Mouse (Mus musculus) layer of hippocampus, adult 11-12 months (tissue): ENCODE results near the gene Ybey.
A peak's percentile ranks its signal among the peaks of the same experiment; 100 is the strongest.

Experiments
- DNase-seq: peaks from one replicate; pipeline ENCODE4 v3.0.0; 2022; ENCODE audit warnings: low spot score

Ybey gene

DNA sequence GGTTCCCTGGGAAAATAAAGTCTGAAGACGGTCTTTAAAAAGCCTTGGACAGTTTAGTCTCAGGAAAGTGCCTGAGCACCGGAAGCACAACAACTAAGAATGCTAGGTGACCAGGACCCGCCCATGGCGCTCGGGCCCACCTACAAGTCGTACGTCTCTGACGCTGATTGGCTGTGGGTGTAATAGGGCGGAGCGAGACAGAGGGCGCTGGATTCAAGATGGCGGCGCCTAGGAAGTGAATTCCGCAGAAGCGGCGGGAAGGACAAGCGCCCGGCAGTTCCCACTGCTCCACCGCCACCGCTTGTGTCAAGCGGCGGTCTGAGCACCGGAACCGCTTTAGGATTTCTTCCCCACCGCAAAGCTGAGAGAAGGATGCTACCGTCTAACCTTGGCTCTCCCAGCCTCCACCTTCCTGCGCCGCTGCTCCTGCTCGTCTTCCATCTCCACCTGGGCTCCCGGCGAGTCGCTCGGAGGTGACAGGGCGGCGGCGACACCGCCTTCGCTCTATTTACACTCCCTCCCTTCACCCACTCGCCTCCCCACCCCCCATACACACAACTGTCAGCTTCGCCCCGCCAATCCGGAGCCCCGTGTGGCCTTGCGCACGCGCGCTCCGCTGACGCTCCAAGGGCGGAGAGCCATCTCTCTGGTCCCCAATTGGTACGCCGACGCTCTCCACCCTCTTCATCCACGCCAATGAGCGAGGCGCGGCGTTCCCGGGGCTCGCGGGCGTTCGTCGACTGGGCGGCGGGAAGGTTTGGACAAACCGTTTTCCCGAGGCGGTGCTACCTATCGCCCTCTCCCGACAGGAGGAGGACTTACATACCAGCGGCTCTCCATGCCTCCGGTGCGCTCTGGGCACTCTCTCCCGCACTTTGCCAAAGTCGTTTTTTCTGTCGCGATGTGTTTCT, 26.5 kb downstream of the Ybey start, which contains the start of gene Pcnt:
Gene Pcnt (minus strand): TSS at position 609 of the 911 bp plus-strand sequence.
- DNase-seq: peak; percentile 97

DNA sequence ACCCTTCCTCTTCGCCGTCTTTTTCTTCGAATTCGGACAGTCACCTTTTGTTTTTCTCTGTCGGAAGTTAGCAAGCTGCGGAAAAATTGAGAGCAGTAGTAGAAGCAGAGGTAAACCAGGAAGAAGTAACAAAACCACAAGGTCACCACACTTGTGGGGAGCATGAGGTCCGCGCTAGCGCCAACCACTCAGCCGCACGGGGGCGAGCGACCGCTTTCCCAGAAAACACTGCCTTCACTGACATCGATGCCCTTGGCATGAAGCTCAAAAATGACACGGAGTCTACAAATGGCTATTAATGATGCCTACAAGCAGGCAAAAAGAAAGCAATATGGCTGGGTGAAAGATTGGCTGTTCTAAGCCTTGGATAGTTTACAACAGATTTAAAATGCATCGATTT, 28.6 kb downstream of the Ybey start, which contains the start of gene AC141477.1:
Gene AC141477.1 (minus strand): TSS at position 164 of the 400 bp plus-strand sequence.
- DNase-seq: no peak

DNA sequence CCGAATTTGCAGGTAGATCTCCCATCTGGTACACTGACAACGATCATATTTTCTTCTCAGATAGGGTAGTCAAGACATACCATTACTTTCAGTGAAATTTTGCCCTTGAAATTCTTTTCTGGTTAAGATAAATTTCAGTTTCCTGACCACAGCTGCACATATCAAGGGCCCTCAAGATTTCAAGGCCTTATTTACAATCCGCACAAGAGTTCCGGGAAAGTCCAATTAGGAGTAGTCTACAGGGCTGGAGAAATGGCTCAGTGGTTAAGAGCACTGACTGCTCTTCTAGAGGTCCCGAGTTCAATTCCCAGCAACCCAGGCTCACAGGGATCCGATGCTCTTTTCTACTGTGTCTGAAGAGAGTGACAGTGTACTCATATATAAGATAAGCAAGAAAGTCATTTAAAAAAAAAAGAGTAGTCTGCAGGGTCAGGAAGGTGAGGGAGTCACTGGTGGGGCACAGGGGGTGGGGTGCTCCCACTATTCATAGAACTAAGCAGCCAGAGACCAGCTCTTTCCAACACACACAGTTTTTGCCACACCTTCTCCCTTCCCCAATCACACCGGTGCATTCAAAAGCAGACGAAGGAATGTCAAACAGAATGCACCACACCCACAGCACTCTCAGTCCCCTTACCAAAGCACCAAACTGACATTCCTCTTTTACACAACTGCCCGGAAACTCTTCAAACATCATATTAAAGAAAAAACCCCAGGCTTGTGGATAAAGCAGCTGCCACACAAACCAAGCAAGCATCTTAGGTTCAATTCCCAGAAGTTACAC, 29.6 kb downstream of the Ybey start:
- DNase-seq: no peak

DNA sequence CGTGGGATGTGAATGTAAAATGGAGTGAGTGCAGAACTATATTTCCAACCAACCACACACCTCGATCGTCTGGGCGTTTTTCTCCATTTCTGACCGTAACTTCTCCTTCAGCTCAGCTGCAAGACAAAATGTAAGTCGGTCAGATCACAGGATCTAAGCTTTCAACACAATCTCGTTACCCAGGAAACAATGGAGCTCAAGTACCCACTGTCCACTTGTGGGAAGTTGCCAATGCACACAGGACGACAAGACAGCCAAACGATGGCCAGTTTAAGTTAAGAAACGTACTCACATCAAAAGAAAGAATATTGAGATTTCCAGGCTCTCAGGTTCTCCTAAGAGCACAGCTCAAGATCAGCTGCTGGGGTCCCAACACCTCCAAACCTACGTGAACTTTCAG, 35.0 kb downstream of the Ybey start:
- no peak for DNase-seq

DNA sequence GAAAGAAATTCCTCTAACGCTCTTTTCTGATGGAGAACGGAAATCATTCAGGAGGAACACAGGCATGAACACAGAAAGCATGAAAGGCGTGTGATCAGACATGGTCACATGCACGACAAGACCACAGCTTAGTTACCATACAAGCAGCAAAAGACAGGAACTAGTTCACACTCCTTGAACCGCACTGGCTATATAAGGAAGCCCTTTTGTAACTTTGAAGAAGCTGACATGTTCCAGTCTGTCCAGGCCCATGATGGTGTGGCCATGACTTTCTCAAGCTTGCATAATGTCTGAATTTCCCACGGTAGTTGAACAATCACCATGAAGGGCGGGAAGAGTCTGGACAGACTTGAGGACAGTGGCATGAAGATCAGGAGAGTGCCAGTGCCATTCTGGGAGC, 43.2 kb downstream of the Ybey start:
- DNase-seq: no peak

DNA sequence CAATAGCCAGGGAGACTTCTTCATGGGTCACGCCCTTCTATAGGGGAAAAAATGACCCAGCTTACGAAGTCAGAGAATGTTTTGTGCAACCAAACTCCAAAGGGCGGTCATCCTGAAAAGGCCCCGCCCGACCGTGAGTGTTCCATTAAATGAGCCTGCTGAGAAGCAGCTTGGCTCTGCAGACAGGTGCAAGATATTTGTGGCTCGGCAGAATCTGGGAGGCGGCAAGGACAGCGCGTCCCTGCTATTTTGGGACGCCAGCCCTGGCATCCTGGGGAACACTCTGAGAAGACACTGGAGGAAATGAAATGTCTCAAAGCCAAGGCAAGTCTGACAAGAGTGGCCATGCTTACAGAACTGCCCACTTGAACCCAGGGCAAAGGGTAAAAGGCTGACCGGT, 52.1 kb downstream of the Ybey start:
- DNase-seq: peak; percentile 35
